Mouse (Mus musculus) cortical plate, adult 2 months (tissue): ENCODE measurements at regions not wholly inside any gene's neighbourhood (a gene's known extent, or its start where the extent isn't known, plus 50 kb on each side); places are given as distances from the start of the nearest gene placed in this dataset.

Experiments
- CTCF ChIP-seq: fragments of 200-500 bp; IDR thresholded peaks from 2 replicates; pipeline ENCODE4 v1.5.1; 2011; ENCODE audit warnings: mild to moderate bottlenecking, control low read depth, low read length; ENCODE audit not compliant: insufficient read depth; ENCODE audit errors: extremely low read depth
- POLR2A ChIP-seq: fragments of 200-500 bp; IDR thresholded peaks from 2 replicates; pipeline ENCODE4 v1.6.1; 2011; ENCODE audit warnings: mild to moderate bottlenecking, low read length, control low read depth; ENCODE audit not compliant: insufficient read depth; ENCODE audit errors: extremely low read depth

- TF ChIP-seq CTCF (no peak), POLR2A (no peak)
Observed at GRCm38 (mm10) chr16:77799709-77800108, 197.8 kb upstream of the Gm11146 start.
